Comparison of ENCODE assay signal across 8 mouse cellular contexts in genomic region chr6:83197345-83198004, GRCm38 (mm10). TPM values are rescaled to one million over a fixed set of nuclear protein-coding genes. Genes with fewer than 3 reads are reported as not detected.
DNase-seq lines count a peak whose midpoint lies in the region.

No protein-coding gene starts in this region.

- peaks cover 91% of the 10 kb centered on the region for H3K36me3 ChIP-seq in heart, embryonic 10.5 days

- H3K4me1 ChIP-seq in heart, embryonic 10.5 days, result peaks cover 21% of the 10 kb centered on the region

- H3K27ac ChIP-seq in heart, embryonic 10.5 days, result peak overlapping the region; percentile 63

- 39% methylated on average over 15 of the region's 15 CpGs for WGBS in heart, embryonic 10.5 days

- H3K27me3 ChIP-seq in heart, embryonic 10.5 days (ENCODE audit: insufficient read depth, poor library complexity, severe bottlenecking), result no peaks in the 10 kb centered on the region

- DNase-seq in heart, embryonic 10.5 days (ENCODE audit: low spot score), result no peak
- no peak for DNase-seq in heart, adult 9 months (ENCODE audit: low spot score in 2 of 2)
- DNase-seq in Muller cell, postnatal 12 days (ENCODE audit: inconsistent ontology term), result peak; percentile 83
- peak; percentile 86 for DNase-seq in cerebellum, postnatal 14 days
- peak; percentile 49 to 63 for DNase-seq in heart, postnatal 10 days
- peak; percentile 64 to 69 for DNase-seq in layer of hippocampus, postnatal 25 days (ENCODE audit: extremely low spot score in 1 of 2, low spot score in 1 of 2)
- peak; percentile 41 for DNase-seq in retina, embryonic 14.5 days (ENCODE audit: low spot score)
- no peak for DNase-seq in thymus, postnatal 10 days (ENCODE audit: low spot score in 2 of 2)

- H3K9me3 ChIP-seq in heart, embryonic 10.5 days, result no peaks in the 10 kb centered on the region

- intact Hi-C loops in heart, postnatal 10 days (cut with DNase I), result no loop called here

- no peak overlapping the region for H3K4me3 ChIP-seq in heart, embryonic 10.5 days

RNA-seq across cellular contexts. Expression of gene Slc4a5, which starts 22.2 kb away (rescaled TPM):
- polyA plus RNA-seq in heart, embryonic 10.5 days (2016; fragmentation: Nextera tagmentation; extraction: Ambion mirVana), result 0.57 and 0.68 TPM in 2 replicates
- not detected for total RNA-seq in heart, postnatal 10 days (2021)
- under 1 TPM; 0.30 to 0.66 TPM for total RNA-seq in layer of hippocampus, postnatal 25 days (2021)

RNA-seq across cellular contexts. Expression of gene Dctn1, which starts 31.8 kb away (rescaled TPM):
- polyA plus RNA-seq in heart, embryonic 10.5 days (2016; fragmentation: Nextera tagmentation; extraction: Ambion mirVana), result 83.2 and 93.0 TPM in 2 replicates
- 100 to 1,000 TPM; 121 to 127 TPM for total RNA-seq in heart, postnatal 10 days (2021)
- 100 to 1,000 TPM; 371 to 399 TPM for total RNA-seq in layer of hippocampus, postnatal 25 days (2021)

RNA-seq across cellular contexts. Expression of gene 1700003E16Rik, which starts 41.3 kb away (rescaled TPM):
- 0.23 and 0.50 TPM in 2 replicates for polyA plus RNA-seq in heart, embryonic 10.5 days (2016; fragmentation: Nextera tagmentation; extraction: Ambion mirVana)
- total RNA-seq in heart, postnatal 10 days (2021), result under 1 TPM in 1 of 2 experiments, not detected in 1; 0.12 TPM
- total RNA-seq in layer of hippocampus, postnatal 25 days (2021), result 10 to 100 TPM; 22.1 to 25.0 TPM

RNA-seq across cellular contexts. Expression of gene Wdr54, which starts 41.3 kb away (rescaled TPM):
- 6.9 and 7.3 TPM in 2 replicates for polyA plus RNA-seq in heart, embryonic 10.5 days (2016; fragmentation: Nextera tagmentation; extraction: Ambion mirVana)
- total RNA-seq in heart, postnatal 10 days (2021), result 1 to 10 TPM; 1.7 to 1.8 TPM
- total RNA-seq in layer of hippocampus, postnatal 25 days (2021), result 10 to 100 TPM; 25.1 to 28.4 TPM

Comparison
In these comparisons a context has a peak if more than half of its experiments do, and no peak if none do; other contexts are left out.
1. DNase-seq: peak in Muller cell, postnatal 12 days (single experiment), cerebellum, postnatal 14 days (2 of 2), heart, postnatal 10 days (2 of 2), layer of hippocampus, postnatal 25 days (2 of 2) and retina, embryonic 14.5 days (single experiment); none in heart, embryonic 10.5 days (single experiment), heart, adult 9 months (0 of 2) and thymus, postnatal 10 days (0 of 2).
2. RNA of gene 1700003E16Rik, which starts 41.3 kb away (total RNA-seq): 22.1 to 25.0 TPM in layer of hippocampus, postnatal 25 days; 0.12 TPM in heart, postnatal 10 days; every median in the first group is over 10 times any median in the second.